15 mouse cellular contexts compared by ENCODE assay signal in the genomic region with DNA sequence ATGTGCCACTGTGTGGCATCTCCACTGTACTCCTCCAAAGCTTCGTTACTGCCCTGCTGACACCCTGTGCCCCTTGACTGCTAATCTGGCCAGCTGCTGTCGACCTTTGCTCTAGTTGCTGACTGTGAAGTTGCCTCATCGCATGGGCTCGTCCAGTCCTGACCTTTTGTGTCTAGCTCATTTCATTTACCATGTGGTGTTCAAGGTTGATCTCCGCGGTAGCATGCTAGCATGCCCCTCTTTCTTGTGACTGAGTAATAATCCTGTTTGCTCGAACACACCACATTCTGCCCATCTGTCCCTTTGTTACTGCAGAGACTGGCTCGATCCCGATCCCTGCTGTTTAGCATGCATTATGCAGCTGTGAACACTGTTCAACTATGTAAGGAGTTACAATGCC.
DNase-seq lines count a peak whose midpoint lies in the region; ATAC-seq and TF ChIP-seq lines count a peak whose summit lies in the region.
"Had no signal": no experiment of that assay in that cellular context is flagged by ENCODE, and none has a peak within 500 bp of the region (broad histone marks: within the 10 kb centered on the region; RNA-seq: fewer than 3 reads in every experiment).

No protein-coding gene starts in this region.

- no peak overlapping the region for H3K4me2 ChIP-seq in hindbrain, embryonic 16.5 days (ENCODE audit: low read length)
- H3K4me2 ChIP-seq in hindbrain, embryonic 13.5 days = no peak overlapping the region
- no peak overlapping the region for H3K4me2 ChIP-seq in liver, embryonic 12.5 days
- no peak overlapping the region for H3K4me2 ChIP-seq in lung, postnatal 0 days (replicated peaks; ENCODE audit: low read depth, low read length)
- H3K4me2 ChIP-seq: embryonic facial prominence, embryonic 12.5 days; heart, embryonic 15.5 days; limb, embryonic 12.5 days had no signal

- no peak for TF ChIP-seq CTCF in lung, postnatal 0 days (IDR thresholded peaks at IDR 0.05)

- DNase-seq in adrenal gland, adult 18-20 months (ENCODE audit: low spot score in 2 of 2) = peak; percentile 44 to 51
- DNase-seq in layer of hippocampus, postnatal 14 days (ENCODE audit: low spot score in 2 of 2) = no peak
- DNase-seq in lung, postnatal 0 days (ENCODE audit: low spot score) = no peak
- no peak for DNase-seq in right cerebral cortex, adult 18-20 months
- DNase-seq: cerebellum, adult 11 months; spleen, adult 18-20 months; thymus, adult 2 months had no signal

- H3K9ac ChIP-seq in hindbrain, embryonic 16.5 days (ENCODE audit: low read depth, low read length) = no peak overlapping the region
- H3K9ac ChIP-seq in hindbrain, embryonic 13.5 days = no peak overlapping the region
- H3K9ac ChIP-seq in liver, embryonic 12.5 days = no peak overlapping the region
- H3K9ac ChIP-seq in lung, postnatal 0 days (replicated peaks; ENCODE audit: low read depth) = no peak overlapping the region
- H3K9ac ChIP-seq: embryonic facial prominence, embryonic 12.5 days; heart, embryonic 15.5 days; limb, embryonic 12.5 days had no signal

- peak; percentile 34; the same call in 1 of the 2 replicates for ATAC-seq in hindbrain, embryonic 16.5 days
- no peak for ATAC-seq in hindbrain, embryonic 13.5 days (ENCODE audit: low FRiP score)
- peak; percentile 67 for ATAC-seq in liver, embryonic 12.5 days
- ATAC-seq in lung, postnatal 0 days = no peak

- H3K9me3 ChIP-seq in hindbrain, embryonic 16.5 days (ENCODE audit: control insufficient read depth, low read length) = no peaks in the 10 kb centered on the region
- H3K9me3 ChIP-seq in hindbrain, embryonic 13.5 days = no peaks in the 10 kb centered on the region
- H3K9me3 ChIP-seq in liver, embryonic 12.5 days (replicated peaks) = no peaks in the 10 kb centered on the region
- H3K9me3 ChIP-seq in lung, postnatal 0 days (ENCODE audit: low read length) = no peaks in the 10 kb centered on the region
- H3K9me3 ChIP-seq: embryonic facial prominence, embryonic 12.5 days; heart, embryonic 15.5 days; limb, embryonic 12.5 days had no signal

- H3K36me3 ChIP-seq in hindbrain, embryonic 16.5 days (ENCODE audit: control insufficient read depth, insufficient read depth, low read length) = no peaks in the 10 kb centered on the region
- H3K36me3 ChIP-seq in hindbrain, embryonic 13.5 days = no peaks in the 10 kb centered on the region
- no peaks in the 10 kb centered on the region for H3K36me3 ChIP-seq in liver, embryonic 12.5 days
- H3K36me3 ChIP-seq in lung, postnatal 0 days (ENCODE audit: insufficient read depth, low read length) = no peaks in the 10 kb centered on the region
- H3K36me3 ChIP-seq: embryonic facial prominence, embryonic 12.5 days; heart, embryonic 15.5 days; limb, embryonic 12.5 days had no signal

- H3K27ac ChIP-seq in hindbrain, embryonic 16.5 days (ENCODE audit: low read depth, low read length) = no peak overlapping the region
- H3K27ac ChIP-seq in hindbrain, embryonic 13.5 days = no peak overlapping the region
- H3K27ac ChIP-seq in brown adipose tissue, adult 24 weeks (replicated peaks; ENCODE audit: low read depth, low read length) = peak overlapping the region; percentile 15
- no peak overlapping the region for H3K27ac ChIP-seq in liver, embryonic 12.5 days
- H3K27ac ChIP-seq in lung, postnatal 0 days (ENCODE audit: low read length) = no peak overlapping the region
- H3K27ac ChIP-seq: embryonic facial prominence, embryonic 12.5 days; limb, embryonic 12.5 days had no signal

- whole genome bisulfite sequencing in hindbrain, embryonic 16.5 days = 33% methylated on average over 9 of the region's 9 CpGs
- 49% methylated on average over 9 of the region's 9 CpGs for WGBS in hindbrain, embryonic 13.5 days
- 64% methylated on average over 9 of the region's 9 CpGs for WGBS in liver, embryonic 12.5 days (ENCODE audit: insufficient replicate concordance)
- WGBS in lung, postnatal 0 days = 69% methylated on average over 9 of the region's 9 CpGs

- no peaks in the 10 kb centered on the region for H3K27me3 ChIP-seq in hindbrain, embryonic 16.5 days (replicated peaks; ENCODE audit: control insufficient read depth, insufficient read depth, low read length)
- no peaks in the 10 kb centered on the region for H3K27me3 ChIP-seq in hindbrain, embryonic 13.5 days
- no peaks in the 10 kb centered on the region for H3K27me3 ChIP-seq in liver, embryonic 12.5 days (replicated peaks)
- no peaks in the 10 kb centered on the region for H3K27me3 ChIP-seq in lung, postnatal 0 days (replicated peaks; ENCODE audit: insufficient read depth, low read length)
- H3K27me3 ChIP-seq: CH12.LX; embryonic facial prominence, embryonic 12.5 days; heart, embryonic 15.5 days; limb, embryonic 12.5 days had no signal

- H3K4me1 ChIP-seq in hindbrain, embryonic 16.5 days (ENCODE audit: control insufficient read depth, insufficient read depth, low read depth, low read length) = no peaks in the 10 kb centered on the region
- H3K4me1 ChIP-seq in hindbrain, embryonic 13.5 days (replicated peaks) = peaks cover 11% of the 10 kb centered on the region
- H3K4me1 ChIP-seq in brown adipose tissue, adult 24 weeks (ENCODE audit: control insufficient read depth, insufficient read depth, insufficient read length, low read length) = peaks cover 38% of the 10 kb centered on the region
- H3K4me1 ChIP-seq in liver, embryonic 12.5 days = peaks cover 14% of the 10 kb centered on the region; the same call in 1 of the 2 replicates
- H3K4me1 ChIP-seq in lung, postnatal 0 days (ENCODE audit: insufficient read depth, low read depth, low read length) = no peaks in the 10 kb centered on the region

- H3K4me3 ChIP-seq in hindbrain, embryonic 16.5 days (ENCODE audit: low read length) = no peak overlapping the region
- H3K4me3 ChIP-seq in hindbrain, embryonic 13.5 days = no peak overlapping the region
- H3K4me3 ChIP-seq in brown adipose tissue, adult 24 weeks (ENCODE audit: insufficient read depth, low read depth, low read length) = no peak overlapping the region
- H3K4me3 ChIP-seq in liver, embryonic 12.5 days = no peak overlapping the region
- H3K4me3 ChIP-seq in lung, postnatal 0 days (ENCODE audit: low read depth, low read length) = no peak overlapping the region
- H3K4me3 ChIP-seq: embryonic facial prominence, embryonic 12.5 days; heart, embryonic 15.5 days; limb, embryonic 12.5 days had no signal

- no peak for TF ChIP-seq EP300 in lung, postnatal 0 days (IDR thresholded peaks at IDR 0.05)

Comparison
In these comparisons a context has a peak if more than half of its experiments do, and no peak if none do; other contexts are left out.
1. ATAC-seq: peak in hindbrain, embryonic 16.5 days (single experiment) and liver, embryonic 12.5 days (single experiment); none in hindbrain, embryonic 13.5 days (single experiment) and lung, postnatal 0 days (single experiment).
2. DNase-seq: peak in adrenal gland, adult 18-20 months (2 of 2); none in layer of hippocampus, postnatal 14 days (0 of 2), lung, postnatal 0 days (single experiment) and right cerebral cortex, adult 18-20 months (single experiment).